Mouse (Mus musculus): ENCODE measurements around the gene Slc23a4.

DNA sequence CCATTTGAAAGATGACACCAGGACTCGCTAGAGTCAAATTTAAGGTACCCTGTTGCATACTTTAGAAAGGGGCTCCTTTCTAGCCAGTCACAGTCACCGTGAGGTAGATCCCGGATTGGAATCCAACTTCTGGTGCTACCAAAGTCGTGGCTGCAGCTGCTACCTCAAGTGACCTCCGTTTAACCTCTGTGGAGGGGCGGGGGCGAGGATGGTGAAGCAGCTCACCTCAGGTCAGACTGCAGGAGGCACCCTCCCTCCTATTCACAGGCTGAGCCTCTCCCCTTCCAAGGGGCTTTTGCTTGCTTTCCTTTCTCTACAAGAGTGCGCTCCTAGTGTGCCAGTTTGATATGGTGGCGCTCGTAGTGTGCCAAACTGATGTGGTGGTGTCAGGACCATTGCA is 68.2 kb downstream of the Slc23a4 start, which contains the start of gene Stra8:
- TF ChIP-seq POLR2A (IDR thresholded peaks at IDR 0.05; ENCODE audit: insufficient read length, low read depth), result no peak
- TF ChIP-seq MYOG (IDR thresholded peaks at IDR 0.05; ENCODE audit: control insufficient read depth in 1 of 3, insufficient read depth in 1 of 3, insufficient read length in 2 of 3, low read depth in 2 of 3), result no peak
- no peak for TF ChIP-seq E2F4 (IDR thresholded peaks at IDR 0.05; ENCODE audit: insufficient read depth)
- TF ChIP-seq MYOD1 (IDR thresholded peaks at IDR 0.05; ENCODE audit: control insufficient read depth in 1 of 3, insufficient read length in 2 of 3, low read depth in 2 of 3), result no peak
- TF ChIP-seq MAX (IDR thresholded peaks at IDR 0.05; ENCODE audit: low read depth), result no peak
- no peak for TF ChIP-seq CEBPB (IDR thresholded peaks at IDR 0.05; ENCODE audit: insufficient read depth, poor library complexity, severe bottlenecking)
- TF ChIP-seq TCF12 (IDR thresholded peaks at IDR 0.05; ENCODE audit: insufficient read depth, poor library complexity, severe bottlenecking), result no peak
- no peak for TF ChIP-seq SRF (IDR thresholded peaks at IDR 0.05; ENCODE audit: control insufficient read depth, insufficient read length, low read depth)
- TF ChIP-seq POLR2AphosphoS2 (IDR thresholded peaks at IDR 0.05; ENCODE audit: insufficient read length, low read depth), result no peak

Data from myocyte (in vitro differentiated cells).